Mouse (Mus musculus) forebrain, embryonic 16.5 days (tissue): ENCODE measurements around the gene Slc35e2. TPM values are rescaled to one million over a fixed set of nuclear protein-coding genes. Genes with fewer than 3 reads are reported as not detected.

ENCODE experiments used
- ATAC-seq: fragments of 200-750 bp; cut with Nextera tagmentation; 2 replicates; pipeline ENCODE4 v1.8.0; 2017; ENCODE audit warnings: mild to moderate bottlenecking, moderate library complexity
- H3K27ac ChIP-seq: fragments of 300-500 bp; sonication (generic); 2 replicates; pipeline ENCODE4 v1.5.1; 2014; ENCODE audit warnings: low read length, control low read depth
- H3K27me3 ChIP-seq: fragments of 300-500 bp; sonication (generic); replicated peaks from 2 replicates; pipeline ENCODE4 v1.6.1; 2014; ENCODE audit warnings: low read length; ENCODE audit not compliant: control insufficient read depth, insufficient read depth
- H3K36me3 ChIP-seq: fragments of 300-500 bp; sonication (generic); 2 replicates; pipeline ENCODE4 v1.6.1; 2014; ENCODE audit not compliant: control insufficient read depth, insufficient read depth
- H3K4me1 ChIP-seq: fragments of 300-500 bp; sonication (generic); replicated peaks from 2 replicates; pipeline ENCODE4 v1.6.1; 2014; ENCODE audit warnings: low read length; ENCODE audit not compliant: control insufficient read depth, insufficient read depth
- H3K4me2 ChIP-seq: fragments of 300-500 bp; sonication (generic); 2 replicates; pipeline ENCODE4 v1.6.1; 2014; ENCODE audit warnings: mild to moderate bottlenecking, low read length, control low read depth
- H3K4me3 ChIP-seq: fragments of 300-500 bp; sonication (generic); replicated peaks from 2 replicates; pipeline ENCODE4 v1.5.1; 2014; ENCODE audit warnings: mild to moderate bottlenecking, low read length, control low read depth
- H3K9ac ChIP-seq: fragments of 300-500 bp; sonication (generic); replicated peaks from 2 replicates; pipeline ENCODE4 v1.6.1; 2014; ENCODE audit warnings: low read depth, low read length, control low read depth
- H3K9me3 ChIP-seq: fragments of 300-500 bp; sonication (generic); 2 replicates; pipeline ENCODE4 v1.6.1; 2016; ENCODE audit warnings: low read length; ENCODE audit not compliant: control insufficient read depth
- WGBS: fragments of 180-500 bp; shearing (Covaris S2); extraction: QIAGEN DNeasy Blood & Tissue Kit; methylation state at CpG from one replicate; pipeline ENCODE4 v1.1.7; 2014; 5-methylcytosine and 5-hydroxymethylcytosine counted together
- polyA plus RNA-seq: library from polyadenylated mRNA; unstranded; fragments of >200 nt; fragmentation: Nextera tagmentation; extraction: Ambion mirVana; gene quantifications from 2 replicates; pipeline ENCODE4 v1.2.1, GENCODE M21; 2015

Gene Slc35e2
- polyA plus RNA-seq, 1 experiment from 2014 or later = 12.9 TPM

DNA sequence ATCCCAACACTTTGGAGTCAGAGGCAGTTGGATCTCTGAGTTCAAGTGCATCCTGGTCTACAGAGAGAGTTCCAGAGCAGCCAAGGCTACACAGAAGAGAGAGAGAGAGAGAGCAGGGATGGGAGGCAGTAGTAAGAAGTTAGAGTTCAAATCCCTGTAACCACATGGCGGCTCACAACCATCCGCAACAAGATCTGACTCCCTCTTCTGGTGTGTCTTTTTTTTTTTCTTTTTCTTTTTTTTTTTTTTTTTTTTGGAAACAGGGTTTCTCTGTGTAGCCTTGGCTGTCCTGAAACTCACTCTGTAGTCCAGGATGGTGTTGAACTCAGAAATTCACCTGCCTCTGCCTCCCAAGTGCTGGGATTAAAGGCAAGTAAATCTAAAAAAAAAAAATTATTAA, 70.9 kb downstream of the Slc35e2 start:
- H3K27me3 ChIP-seq = no peaks in the 10 kb centered on the region
- no peaks in the 10 kb centered on the region for H3K36me3 ChIP-seq
- H3K4me3 ChIP-seq = no peak overlapping the region
- no peaks in the 10 kb centered on the region for H3K9me3 ChIP-seq
- H3K27ac ChIP-seq = no peak overlapping the region
- H3K9ac ChIP-seq = no peak overlapping the region
- no peak for ATAC-seq
- H3K4me1 ChIP-seq = peaks cover 14% of the 10 kb centered on the region
- H3K4me2 ChIP-seq = no peak overlapping the region
- 63% methylated on average over 2 of the region's 2 CpGs for WGBS

Other genes with a start within 250 kb of the Slc35e2 start
- gene Prkcz, start 240.1 kb upstream of the Slc35e2 start, polyA plus RNA-seq = 68.9 and 86.5 TPM in 2 replicates
- 2.2 and 3.2 TPM in 2 replicates for gene Gabrd, start 203.3 kb upstream of the Slc35e2 start, polyA plus RNA-seq
- gene Cfap74, start 192.2 kb upstream of the Slc35e2 start, polyA plus RNA-seq = 4.2 and 4.9 TPM in 2 replicates
- not detected in 2 replicates for gene Tmem52, start 132.3 kb upstream of the Slc35e2 start, polyA plus RNA-seq
- gene Gnb1, start 110.1 kb upstream of the Slc35e2 start, polyA plus RNA-seq = 1,158 and 1,178 TPM in 2 replicates
- gene Nadk, start 39.0 kb upstream of the Slc35e2 start, polyA plus RNA-seq = 113 and 120 TPM in 2 replicates
- gene Cdk11b, start 23.4 kb downstream of the Slc35e2 start, polyA plus RNA-seq = 62.4 and 65.2 TPM in 2 replicates
- gene Gm10563, start 44.0 kb downstream of the Slc35e2 start, polyA plus RNA-seq = not detected in 2 replicates
- gene Mmp23, start 52.0 kb downstream of the Slc35e2 start, polyA plus RNA-seq = 3.0 and 3.2 TPM in 2 replicates
- 49.8 and 63.1 TPM in 2 replicates for gene Mib2, start 67.8 kb downstream of the Slc35e2 start, polyA plus RNA-seq
- 4.8 and 7.5 TPM in 2 replicates for gene Fndc10, start 92.9 kb downstream of the Slc35e2 start, polyA plus RNA-seq
- 134 and 150 TPM in 2 replicates for gene Ssu72, start 103.4 kb downstream of the Slc35e2 start, polyA plus RNA-seq
- 7.3 and 11.4 TPM in 2 replicates for gene Tmem240, start 133.4 kb downstream of the Slc35e2 start, polyA plus RNA-seq
- 98.2 and 101 TPM in 2 replicates for gene Atad3a, start 159.7 kb downstream of the Slc35e2 start, polyA plus RNA-seq
- 27.3 and 29.6 TPM in 2 replicates for gene Vwa1, start 173.3 kb downstream of the Slc35e2 start, polyA plus RNA-seq
- gene Tmem88b, start 184.5 kb downstream of the Slc35e2 start, polyA plus RNA-seq = 0.47 and 0.53 TPM in 2 replicates
- not detected in 2 replicates for gene Ankrd65, start 189.0 kb downstream of the Slc35e2 start, polyA plus RNA-seq
- gene Mrpl20, start 201.5 kb downstream of the Slc35e2 start, polyA plus RNA-seq = 214 and 231 TPM in 2 replicates
- 176 and 188 TPM in 2 replicates for gene Ccnl2, start 211.1 kb downstream of the Slc35e2 start, polyA plus RNA-seq
- gene Aurkaip1, start 229.9 kb downstream of the Slc35e2 start, polyA plus RNA-seq = 111 and 121 TPM in 2 replicates
- gene Mxra8, start 238.3 kb downstream of the Slc35e2 start, polyA plus RNA-seq = 16.9 and 19.8 TPM in 2 replicates
- 7.0 and 10.0 TPM in 2 replicates for gene Dvl1, start 246.0 kb downstream of the Slc35e2 start, polyA plus RNA-seq